Mouse (Mus musculus) hematopoietic stem cell, adult 5-6 weeks (primary cell): ENCODE measurements at regions not wholly inside any gene's neighbourhood (a gene's known extent, or its start where the extent isn't known, plus 50 kb on each side); places are given as distances from the start of the nearest gene placed in this dataset.

Experiments
- ATAC-seq, 2 experiments: fragments of 125-278 bp in 1 of 2; replicated peaks in 1 of 2; 2 replicates each; pipeline ENCODE4 v1.8.0; 2016 to 2017; ENCODE audit warnings: inconsistent platforms in 2 of 2, mild to moderate bottlenecking in 2 of 2, moderate number of reproducible peaks in 2 of 2, low read depth in 1 of 2, moderate TSS enrichment in 1 of 2; ENCODE audit not compliant: low FRiP score in 2 of 2, poor library complexity in 2 of 2, severe bottlenecking in 2 of 2, insufficient read depth in 1 of 2, low TSS enrichment in 1 of 2

- no peak for ATAC-seq
These were observed 52.1 kb upstream of the Nmur2 start for GRCm38 (mm10) chr11:56092891-56093290.
